Mouse (Mus musculus): Measurements from ENCODE around the gene Cilp2. TPM values are rescaled to one million over a fixed set of nuclear protein-coding genes. Genes with fewer than 3 reads are reported as not detected.

The Cilp2 gene
- polyA plus RNA-seq, 1 experiment from 2014 or later, result 0.02 TPM

DNA sequence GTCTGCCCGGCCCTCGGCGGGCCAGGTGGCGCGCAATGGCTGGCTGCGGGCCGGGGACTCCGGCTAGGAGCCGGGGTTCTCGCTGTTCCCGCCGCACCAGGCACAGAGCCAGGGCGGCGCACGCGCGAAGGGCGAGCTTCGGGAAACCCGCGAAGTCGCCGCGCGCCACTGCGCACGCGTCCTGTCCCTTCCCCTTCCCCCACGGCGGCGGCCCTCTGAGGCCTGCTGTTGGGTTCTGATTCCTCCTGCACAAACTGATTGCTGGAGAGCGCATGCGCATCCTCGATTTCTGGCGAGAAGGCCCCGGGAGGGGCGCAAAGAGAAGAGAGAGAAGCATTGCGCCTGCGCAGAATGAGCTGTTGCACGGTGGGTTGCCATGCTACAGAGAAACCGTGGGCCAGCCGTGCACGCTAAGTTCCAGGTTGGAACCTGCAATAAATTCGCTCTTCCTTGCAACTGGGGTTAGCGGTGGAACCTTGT, 15.6 kb upstream of the Cilp2 start:
- TF ChIP-seq CTCF (IDR thresholded peaks at IDR 0.05; ENCODE audit: low read depth) (no peak), EP300 (IDR thresholded peaks at IDR 0.05; ENCODE audit: low read depth) (no peak; the same call in 1 of the 2 replicates)
- Histone ChIP-seq H3K4me3 (ENCODE audit: low read depth, low read length) (peak overlapping the region; percentile 81), H3K9me3 (ENCODE audit: low read length) (no peaks in the 10 kb centered on the region), H3K4me1 (ENCODE audit: insufficient read depth) (peaks cover 32% of the 10 kb centered on the region), H3K27ac (ENCODE audit: low read depth) (peak overlapping the region; percentile 86), H3K27me3 (ENCODE audit: insufficient read depth, low read length) (no peaks in the 10 kb centered on the region), H3K9ac (replicated peaks) (peak overlapping the region; percentile 75), H3K36me3 (replicated peaks; ENCODE audit: insufficient read depth, low read length) (peaks cover 10% of the 10 kb centered on the region), H3K4me2 (ENCODE audit: low read depth, low read length) (peak overlapping the region; percentile 89)
- under 1% methylated on average over 41 of the region's 45 CpGs for WGBS (ENCODE audit: insufficient replicate concordance)
- DNase-seq (peak; percentile 97), ATAC-seq (peak; percentile 84)

DNA sequence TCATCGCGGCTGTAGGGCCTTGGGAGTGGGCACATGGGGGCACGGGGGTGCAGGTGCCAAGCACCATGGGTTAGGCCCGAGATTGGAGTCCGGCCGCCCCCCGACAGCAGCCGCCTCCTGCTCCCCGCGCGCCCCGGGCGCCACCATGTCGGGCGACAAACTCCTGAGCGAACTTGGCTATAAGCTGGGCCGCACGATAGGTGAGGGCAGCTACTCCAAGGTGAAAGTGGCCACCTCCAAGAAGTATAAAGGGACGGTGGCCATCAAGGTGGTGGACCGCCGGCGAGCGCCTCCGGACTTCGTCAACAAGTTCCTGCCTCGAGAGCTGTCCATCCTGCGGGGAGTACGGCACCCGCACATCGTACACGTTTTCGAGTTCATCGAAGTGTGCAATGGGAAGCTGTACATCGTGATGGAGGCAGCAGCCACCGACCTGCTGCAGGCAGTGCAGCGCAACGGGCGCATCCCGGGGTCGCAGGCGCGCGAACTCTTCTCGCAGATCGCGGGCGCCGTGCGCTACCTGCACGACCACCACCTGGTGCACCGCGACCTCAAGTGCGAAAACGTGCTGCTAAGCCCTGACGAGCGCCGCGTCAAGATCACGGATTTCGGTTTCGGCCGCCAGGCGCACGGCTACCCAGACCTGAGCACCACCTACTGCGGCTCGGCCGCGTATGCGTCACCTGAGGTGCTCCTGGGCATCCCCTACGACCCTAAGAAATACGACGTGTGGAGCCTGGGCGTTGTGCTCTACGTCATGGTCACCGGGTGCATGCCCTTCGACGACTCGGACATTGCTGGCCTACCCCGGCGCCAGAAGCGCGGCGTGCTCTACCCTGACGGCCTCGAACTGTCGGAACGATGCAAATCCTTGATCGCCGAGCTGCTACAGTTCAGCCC, 14.9 kb upstream of the Cilp2 start, which contains the start of the genes Tssk6, Ndufa13 and Yjefn3:
Gene Tssk6 (plus strand): TSS at position 22 of the 900 bp plus-strand sequence.
Gene Ndufa13 (minus strand): TSS at position 396 of the 900 bp plus-strand sequence.
Gene Yjefn3 (minus strand): TSS at position 550 of the 900 bp plus-strand sequence.
- H3K4me1 ChIP-seq (ENCODE audit: insufficient read depth), result peaks cover 39% of the 10 kb centered on the region
- H3K4me3 ChIP-seq (ENCODE audit: low read depth, low read length), result peak within 1 kb of the TSS; percentile 81
- WGBS (ENCODE audit: insufficient replicate concordance), result 5% methylated on average over 89 of the region's 89 CpGs
- peak within 1 kb of the TSS; percentile 89 for H3K4me2 ChIP-seq (ENCODE audit: low read depth, low read length)
- TF ChIP-seq CTCF (IDR thresholded peaks at IDR 0.05; ENCODE audit: low read depth) (no peak), EP300 (IDR thresholded peaks at IDR 0.05; ENCODE audit: low read depth) (no peak)
- peak within 1 kb of the TSS; percentile 75 for H3K9ac ChIP-seq (replicated peaks)
- ATAC-seq, result peak; percentile 30
- peak; percentile 57 for DNase-seq
- H3K36me3 ChIP-seq (replicated peaks; ENCODE audit: insufficient read depth, low read length), result peaks cover 4% of the 10 kb centered on the region; the same call in 1 of the 2 replicates
- H3K27ac ChIP-seq (ENCODE audit: low read depth), result peak within 1 kb of the TSS; percentile 86
- H3K9me3 ChIP-seq (ENCODE audit: low read length), result no peaks in the 10 kb centered on the region
- H3K27me3 ChIP-seq (ENCODE audit: insufficient read depth, low read length), result no peaks in the 10 kb centered on the region

GRCm38 (mm10) chr8:69901484-69902162, 14.1 kb upstream of the Cilp2 start:
- H3K27me3 ChIP-seq (ENCODE audit: insufficient read depth, low read length), result no peaks in the 10 kb centered on the region
- peak overlapping the region; percentile 89 for H3K4me2 ChIP-seq (ENCODE audit: low read depth, low read length)
- peak overlapping the region; percentile 86 for H3K27ac ChIP-seq (ENCODE audit: low read depth)
- DNase-seq (peak; percentile 99), ATAC-seq (peak; percentile 72)
- H3K4me3 ChIP-seq (ENCODE audit: low read depth, low read length), result peak overlapping the region; percentile 81
- no peaks in the 10 kb centered on the region for H3K9me3 ChIP-seq (ENCODE audit: low read length)
- H3K4me1 ChIP-seq (ENCODE audit: insufficient read depth), result peaks cover 43% of the 10 kb centered on the region
- peaks cover 3% of the 10 kb centered on the region; the same call in 1 of the 2 replicates for H3K36me3 ChIP-seq (replicated peaks; ENCODE audit: insufficient read depth, low read length)
- peak overlapping the region; percentile 75 for H3K9ac ChIP-seq (replicated peaks)
- peak; percentile 54; the same call in 1 of the 2 replicates for TF ChIP-seq EP300 (IDR thresholded peaks at IDR 0.05; ENCODE audit: low read depth)
- TF ChIP-seq CTCF (IDR thresholded peaks at IDR 0.05; ENCODE audit: low read depth), result peak; percentile 77
- WGBS (ENCODE audit: insufficient replicate concordance), result 1% methylated on average over 41 of the region's 41 CpGs

GRCm38 (mm10) chr8:69900895-69901451, 13.5 kb upstream of the Cilp2 start:
- no peaks in the 10 kb centered on the region for H3K9me3 ChIP-seq (ENCODE audit: low read length)
- peak overlapping the region; percentile 81 for H3K4me3 ChIP-seq (ENCODE audit: low read depth, low read length)
- peaks cover 47% of the 10 kb centered on the region for H3K4me1 ChIP-seq (ENCODE audit: insufficient read depth)
- no peak for TF ChIP-seq EP300 (IDR thresholded peaks at IDR 0.05; ENCODE audit: low read depth)
- TF ChIP-seq CTCF (IDR thresholded peaks at IDR 0.05; ENCODE audit: low read depth), result no peak
- H3K27me3 ChIP-seq (ENCODE audit: insufficient read depth, low read length), result no peaks in the 10 kb centered on the region
- DNase-seq (no peak), ATAC-seq (no peak; the same call in 1 of the 2 replicates)
- WGBS (ENCODE audit: insufficient replicate concordance), result 9% methylated on average over 12 of the region's 12 CpGs
- peaks cover 3% of the 10 kb centered on the region; the same call in 1 of the 2 replicates for H3K36me3 ChIP-seq (replicated peaks; ENCODE audit: insufficient read depth, low read length)
- peak overlapping the region; percentile 75 for H3K9ac ChIP-seq (replicated peaks)
- peak overlapping the region; percentile 86 for H3K27ac ChIP-seq (ENCODE audit: low read depth)
- H3K4me2 ChIP-seq (ENCODE audit: low read depth, low read length), result peak overlapping the region; percentile 89

DNA sequence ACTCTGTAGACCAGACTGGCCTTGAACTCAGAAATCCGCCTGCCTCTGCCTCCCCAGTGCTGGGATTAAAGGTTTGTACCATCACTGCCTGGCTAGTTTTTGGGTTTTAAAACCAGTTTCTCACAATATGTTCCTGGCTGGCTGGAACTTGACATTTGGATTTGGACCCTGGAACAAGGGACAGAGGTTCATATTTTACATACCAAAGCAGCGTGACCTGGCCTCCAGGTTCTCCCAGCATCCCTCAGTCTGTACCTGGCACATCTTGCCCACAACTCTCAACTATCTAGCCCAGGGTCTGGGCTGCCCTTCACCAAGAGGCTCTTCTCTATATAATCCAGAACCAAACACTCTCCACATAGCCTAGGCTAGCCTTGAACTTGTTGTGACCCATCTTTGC, 12.4 kb upstream of the Cilp2 start:
- DNase-seq, result no peak
- Histone ChIP-seq H3K27ac (ENCODE audit: low read depth) (no peak overlapping the region), H3K4me1 (ENCODE audit: insufficient read depth) (peaks cover 47% of the 10 kb centered on the region), H3K36me3 (replicated peaks; ENCODE audit: insufficient read depth, low read length) (peaks cover 3% of the 10 kb centered on the region; the same call in 1 of the 2 replicates), H3K9me3 (ENCODE audit: low read length) (no peaks in the 10 kb centered on the region), H3K9ac (replicated peaks) (no peak overlapping the region), H3K4me2 (ENCODE audit: low read depth, low read length) (0 out of 2 replicates have a peak overlapping the region, but pooled peaks have one; percentile 89), H3K27me3 (ENCODE audit: insufficient read depth, low read length) (no peaks in the 10 kb centered on the region), H3K4me3 (ENCODE audit: low read depth, low read length) (no peak overlapping the region)
- whole genome bisulfite sequencing (ENCODE audit: insufficient replicate concordance), result 81% methylated on average over 2 of the region's 2 CpGs
- ATAC-seq, result no peak
- TF ChIP-seq CTCF (IDR thresholded peaks at IDR 0.05; ENCODE audit: low read depth) (no peak), EP300 (IDR thresholded peaks at IDR 0.05; ENCODE audit: low read depth) (no peak)

All from liver, postnatal 0 days (tissue).